Mouse (Mus musculus) kidney, postnatal 0 days (tissue): ENCODE measurements around the gene Tmem131. TPM values are rescaled to one million over a fixed set of nuclear protein-coding genes. Genes with fewer than 3 reads are reported as not detected.

Experiments
- ATAC-seq: fragments of 200-750 bp; cut with Nextera tagmentation; replicated peaks from 2 replicates; pipeline ENCODE4 v1.8.0; 2017; ENCODE audit warnings: low read depth, moderate number of reproducible peaks, moderate TSS enrichment, moderate library complexity; ENCODE audit not compliant: low FRiP score
- DNase-seq: peaks from one replicate; pipeline ENCODE4 v3.0.0-alpha.2; 2016; ENCODE audit warnings: low spot score
- H3K27ac ChIP-seq: fragments of 300-500 bp; sonication (generic); 2 replicates; pipeline ENCODE4 v1.5.1; 2014; ENCODE audit warnings: mild to moderate bottlenecking
- H3K27me3 ChIP-seq: fragments of 300-500 bp; sonication (generic); 2 replicates; pipeline ENCODE4 v1.6.1; 2014; ENCODE audit warnings: low read length, mixed read lengths; ENCODE audit not compliant: insufficient read depth
- H3K36me3 ChIP-seq: fragments of 300-500 bp; sonication (generic); 2 replicates; pipeline ENCODE4 v1.6.1; 2014; ENCODE audit warnings: low read length, mixed read lengths; ENCODE audit not compliant: insufficient read depth
- H3K4me1 ChIP-seq: fragments of 300-500 bp; sonication (generic); replicated peaks from 2 replicates; pipeline ENCODE4 v1.6.1; 2014; ENCODE audit warnings: antibody characterized with exemption, low read length, mixed read lengths; ENCODE audit not compliant: insufficient read depth
- H3K4me2 ChIP-seq: fragments of 300-500 bp; sonication (generic); 2 replicates; pipeline ENCODE4 v1.6.1; 2014; ENCODE audit warnings: mild to moderate bottlenecking, low read length, moderate library complexity, mixed read lengths
- H3K4me3 ChIP-seq: fragments of 300-500 bp; sonication (generic); replicated peaks from 2 replicates; pipeline ENCODE4 v1.5.1; 2014; ENCODE audit warnings: low read depth, low read length
- H3K9ac ChIP-seq: fragments of 300-500 bp; sonication (generic); 2 replicates; pipeline ENCODE4 v1.6.1; 2014; ENCODE audit warnings: low read depth, low read length
- H3K9me3 ChIP-seq: fragments of 300-500 bp; sonication (generic); replicated peaks from 2 replicates; pipeline ENCODE4 v1.6.1; 2016; ENCODE audit warnings: low read length, inconsistent platforms, mixed read lengths
- CTCF ChIP-seq: IDR thresholded peaks from 2 replicates; pipeline ENCODE4 v1.5.1; 2016; ENCODE audit warnings: antibody characterized with exemption, low read depth, mild to moderate bottlenecking, moderate library complexity
- WGBS: fragments of 180-500 bp; shearing (Covaris S2); extraction: QIAGEN DNeasy Blood & Tissue Kit; methylation state at CpG from one replicate; pipeline ENCODE4 v1.1.7; 2014; 5-methylcytosine and 5-hydroxymethylcytosine counted together
- polyA plus RNA-seq: library from polyadenylated mRNA; unstranded; fragments of >200 nt; fragmentation: Nextera tagmentation; extraction: Ambion mirVana; gene quantifications from 2 replicates; pipeline ENCODE4 v1.2.1, GENCODE M21; 2015

Gene Tmem131
- polyA plus RNA-seq, 1 experiment from 2014 or later = 9.0 TPM

DNA sequence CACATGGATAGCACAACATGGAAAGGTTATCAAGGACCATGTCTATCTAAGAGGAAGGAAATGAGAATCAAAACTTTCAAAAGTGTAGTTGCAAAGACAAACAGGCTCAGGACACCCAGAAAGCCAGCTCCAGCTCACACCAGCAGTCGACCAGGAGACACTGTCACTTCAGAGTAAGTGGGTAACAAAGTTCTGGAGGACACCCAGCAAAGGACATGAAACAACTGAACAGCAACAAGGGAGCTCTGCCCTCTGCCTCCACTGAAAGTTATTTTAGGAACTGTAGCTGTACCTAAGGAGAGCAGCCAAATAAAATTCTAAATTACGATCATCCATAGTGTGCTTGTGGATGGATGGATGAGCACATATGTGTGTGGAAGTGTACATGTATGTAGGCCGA lies 56.3 kb downstream of the Tmem131 start:
- Histone ChIP-seq H3K4me1 (peaks cover 16% of the 10 kb centered on the region; the same call in 1 of the 2 replicates), H3K4me2 (no peak overlapping the region), H3K36me3 (peaks cover 7% of the 10 kb centered on the region; the same call in 1 of the 2 replicates), H3K9ac (no peak overlapping the region), H3K27ac (no peak overlapping the region), H3K4me3 (no peak overlapping the region), H3K27me3 (no peaks in the 10 kb centered on the region), H3K9me3 (no peaks in the 10 kb centered on the region)
- 77% methylated on average over 3 of the region's 3 CpGs for WGBS
- no peak for TF ChIP-seq CTCF
- no peak for DNase-seq
- ATAC-seq = no peak

DNA sequence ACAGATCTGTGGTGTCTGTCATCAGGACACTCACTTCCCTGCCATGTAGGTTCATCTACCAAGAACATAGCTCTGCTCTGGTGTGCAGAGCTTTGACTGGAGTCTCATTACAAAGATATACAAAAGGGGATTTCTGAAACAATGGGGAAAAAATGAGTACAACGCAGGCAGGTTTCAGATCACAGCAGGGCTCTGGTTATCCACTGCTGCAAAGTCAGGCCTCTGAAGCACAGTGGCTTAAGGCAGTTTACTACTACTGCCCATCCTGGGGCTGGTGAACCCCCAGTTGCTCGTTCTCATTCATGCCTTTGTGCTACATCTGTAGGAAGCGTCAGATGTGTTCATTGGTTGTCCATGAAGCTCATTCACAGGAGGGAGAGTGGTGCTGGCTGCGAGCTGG lies 57.0 kb downstream of the Tmem131 start:
- Histone ChIP-seq H3K4me2 (no peak overlapping the region), H3K4me3 (no peak overlapping the region), H3K36me3 (peaks cover 7% of the 10 kb centered on the region; the same call in 1 of the 2 replicates), H3K9ac (no peak overlapping the region), H3K4me1 (peaks cover 16% of the 10 kb centered on the region; the same call in 1 of the 2 replicates), H3K9me3 (no peaks in the 10 kb centered on the region), H3K27ac (no peak overlapping the region), H3K27me3 (no peaks in the 10 kb centered on the region)
- DNase-seq = no peak
- no peak for ATAC-seq
- WGBS = 92% methylated on average over 4 of the region's 4 CpGs
- no peak for TF ChIP-seq CTCF

DNA sequence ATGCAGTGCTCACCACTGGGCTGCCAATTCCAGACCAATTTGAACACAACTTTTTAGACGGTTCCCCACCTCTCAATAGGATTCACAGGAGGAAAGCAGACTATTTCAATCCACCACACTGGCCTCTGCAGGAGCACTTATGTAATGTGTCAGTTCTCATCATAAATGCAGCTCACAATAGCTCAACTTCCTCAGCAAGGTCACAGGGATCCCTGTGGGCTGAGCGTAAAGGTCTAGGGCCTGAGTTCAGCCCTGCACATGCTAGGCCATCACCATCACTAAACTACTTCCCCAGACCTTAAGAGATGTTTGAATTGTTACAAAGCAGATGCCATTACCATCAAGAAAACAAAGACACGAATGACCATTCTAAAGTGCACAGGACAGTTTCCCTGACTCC lies 58.9 kb downstream of the Tmem131 start:
- TF ChIP-seq CTCF = no peak
- H3K27ac ChIP-seq = no peak overlapping the region
- H3K9ac ChIP-seq = no peak overlapping the region
- no peak for ATAC-seq
- no peaks in the 10 kb centered on the region for H3K27me3 ChIP-seq
- peaks cover 7% of the 10 kb centered on the region; the same call in 1 of the 2 replicates for H3K36me3 ChIP-seq
- H3K4me3 ChIP-seq = no peak overlapping the region
- WGBS = 59% methylated on average over 3 of the region's 3 CpGs
- peaks cover 16% of the 10 kb centered on the region; the same call in 1 of the 2 replicates for H3K4me1 ChIP-seq
- no peak for DNase-seq
- H3K4me2 ChIP-seq = no peak overlapping the region
- H3K9me3 ChIP-seq = no peaks in the 10 kb centered on the region

DNA sequence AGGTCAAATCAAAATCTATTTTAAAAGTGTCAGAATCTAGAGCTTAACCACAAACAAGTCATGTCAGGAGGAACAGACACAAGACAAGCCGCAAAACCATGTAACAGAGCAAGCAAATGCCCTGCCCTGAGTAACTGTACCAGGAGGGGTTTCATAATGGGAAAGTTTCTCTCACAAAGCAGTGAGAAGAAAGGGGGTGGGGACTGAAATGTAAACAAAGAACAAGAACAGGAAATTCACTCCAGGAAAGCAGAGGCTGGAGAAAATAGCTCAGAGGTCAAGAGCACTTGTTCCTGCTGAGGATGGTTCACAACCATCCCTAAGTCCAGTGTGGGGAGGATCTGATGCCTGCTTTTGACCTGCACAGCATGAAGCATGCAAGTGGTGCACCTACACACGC lies 59.7 kb downstream of the Tmem131 start:
- no peak for TF ChIP-seq CTCF
- peaks cover 16% of the 10 kb centered on the region; the same call in 1 of the 2 replicates for H3K4me1 ChIP-seq
- DNase-seq = peak; percentile 44
- no peak overlapping the region for H3K4me2 ChIP-seq
- H3K27me3 ChIP-seq = no peaks in the 10 kb centered on the region
- no peak overlapping the region for H3K4me3 ChIP-seq
- H3K9ac ChIP-seq = no peak overlapping the region
- H3K27ac ChIP-seq = no peak overlapping the region
- no peak for ATAC-seq
- WGBS = 59% methylated on average over 2 of the region's 2 CpGs
- peaks cover 7% of the 10 kb centered on the region; the same call in 1 of the 2 replicates for H3K36me3 ChIP-seq
- no peaks in the 10 kb centered on the region for H3K9me3 ChIP-seq

DNA sequence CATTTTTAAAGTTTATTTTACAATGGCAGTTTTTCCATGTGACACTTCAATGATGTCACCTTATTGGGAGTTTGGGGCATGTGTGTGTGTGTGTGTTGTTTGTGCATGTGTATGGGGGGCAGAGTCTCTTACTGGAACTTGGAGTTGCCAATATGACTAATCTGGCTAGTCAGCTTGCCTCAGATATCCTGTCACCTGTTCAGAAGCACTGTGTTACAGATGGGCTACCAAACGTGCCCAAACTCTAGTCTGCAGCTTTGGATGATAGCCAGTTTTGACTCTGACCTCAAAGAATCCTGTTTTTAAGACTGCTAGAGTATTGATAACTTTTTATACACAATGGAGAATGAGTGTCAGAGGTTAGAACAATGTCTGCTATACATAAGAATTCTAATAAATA lies 64.3 kb downstream of the Tmem131 start:
- WGBS = 50% methylated on average over 1 of the region's 1 CpGs
- H3K9me3 ChIP-seq = no peaks in the 10 kb centered on the region
- H3K9ac ChIP-seq = no peak overlapping the region
- H3K4me1 ChIP-seq = 0 out of 2 replicates have a peak, but pooled peaks cover 4% of the 10 kb centered on the region
- no peak for TF ChIP-seq CTCF
- no peak for ATAC-seq
- no peak overlapping the region for H3K4me2 ChIP-seq
- no peak overlapping the region for H3K4me3 ChIP-seq
- H3K27ac ChIP-seq = no peak overlapping the region
- H3K36me3 ChIP-seq = no peaks in the 10 kb centered on the region
- no peaks in the 10 kb centered on the region for H3K27me3 ChIP-seq
- DNase-seq = no peak

DNA sequence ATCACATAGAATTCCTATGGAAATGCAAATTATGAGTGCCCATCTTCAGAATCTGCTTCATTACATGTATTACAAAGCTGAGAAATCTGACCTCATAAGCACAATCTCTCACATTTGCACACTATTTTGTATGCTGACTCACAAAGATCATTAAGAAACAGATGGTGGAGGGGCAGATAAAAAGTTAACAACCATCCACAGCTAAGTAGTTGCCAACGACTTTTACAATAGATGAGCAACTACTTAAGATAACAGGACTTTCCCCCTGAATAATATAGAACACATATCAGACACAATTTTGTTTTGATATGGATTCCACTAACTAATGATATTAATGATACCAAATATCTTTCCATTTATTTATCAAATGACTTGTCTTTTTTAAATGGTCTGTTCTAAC lies 66.3 kb downstream of the Tmem131 start:
- ATAC-seq = no peak
- H3K9me3 ChIP-seq = no peaks in the 10 kb centered on the region
- WGBS = 88% methylated on average over 1 of the region's 1 CpGs

DNA sequence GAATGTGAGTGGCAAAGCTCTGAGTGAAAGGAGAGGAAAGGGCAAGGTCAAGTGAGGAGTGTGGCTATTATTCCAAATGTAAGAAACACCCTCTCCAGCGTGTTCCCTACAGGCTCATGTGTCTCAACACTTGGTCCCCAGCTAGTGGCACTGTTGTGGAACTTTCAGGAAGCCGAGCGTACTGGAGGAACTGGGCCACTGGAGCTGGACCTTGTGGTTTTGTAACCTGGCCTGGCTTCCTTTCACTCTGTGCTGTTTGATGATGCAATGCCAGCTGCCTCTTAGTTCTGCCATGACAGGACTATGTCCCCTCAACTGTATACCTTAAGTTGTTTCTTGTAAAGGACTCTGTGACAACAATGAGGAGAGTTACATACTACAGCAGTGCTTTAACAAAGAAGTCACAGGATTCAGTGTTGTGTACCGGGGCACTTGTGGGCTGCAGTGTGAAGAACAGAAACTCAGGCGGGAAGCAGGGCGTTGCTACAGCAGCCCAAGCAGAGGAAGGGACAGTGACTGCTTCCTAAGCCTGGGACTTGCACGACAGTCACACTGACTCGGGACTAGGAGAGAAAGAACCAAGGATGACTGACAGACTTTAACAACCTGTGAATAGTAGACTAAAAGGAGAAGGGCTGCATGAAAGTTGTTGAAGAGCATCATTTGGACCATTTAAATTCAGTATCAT lies 68.4 kb downstream of the Tmem131 start:
- no peaks in the 10 kb centered on the region for H3K27me3 ChIP-seq
- H3K4me1 ChIP-seq = no peaks in the 10 kb centered on the region
- WGBS = 75% methylated on average over 8 of the region's 8 CpGs
- ATAC-seq (no peak), DNase-seq (peak; percentile 46)
- H3K27ac ChIP-seq = no peak overlapping the region; the same call in 1 of the 2 replicates
- H3K36me3 ChIP-seq = no peaks in the 10 kb centered on the region
- no peak overlapping the region for H3K9ac ChIP-seq
- H3K4me3 ChIP-seq = no peak overlapping the region
- no peaks in the 10 kb centered on the region for H3K9me3 ChIP-seq
- no peak overlapping the region for H3K4me2 ChIP-seq
- peak; percentile 34; the same call in 1 of the 2 replicates for TF ChIP-seq CTCF

More for the DNA sequence above, 66.3 kb downstream of the Tmem131 start:
- H3K27me3 ChIP-seq = no peaks in the 10 kb centered on the region
- no peak overlapping the region for H3K4me3 ChIP-seq
- DNase-seq = no peak
- TF ChIP-seq CTCF = no peak
- no peak overlapping the region for H3K9ac ChIP-seq
- no peaks in the 10 kb centered on the region for H3K36me3 ChIP-seq
- H3K27ac ChIP-seq = no peak overlapping the region
- no peak overlapping the region for H3K4me2 ChIP-seq
- H3K4me1 ChIP-seq = no peaks in the 10 kb centered on the region
